Mouse (Mus musculus) bone marrow macrophage, adult 2 months (primary cell): ENCODE results near the gene Senp3.

Experiments
- CTCF ChIP-seq: IDR thresholded peaks from 2 replicates; pipeline ENCODE4 v1.5.1; 2012; ENCODE audit warnings: low read depth, mild to moderate bottlenecking, low read length, moderate library complexity
- POLR2A ChIP-seq: IDR thresholded peaks from 2 replicates; pipeline ENCODE4 v1.6.1; 2012; ENCODE audit warnings: mild to moderate bottlenecking, low read depth, low read length, borderline replicate concordance

- 0 out of 2 replicates have a peak, but pooled peaks have one; percentile 5 for TF ChIP-seq POLR2A
- TF ChIP-seq CTCF: no peak
Measured at GRCm38 (mm10) chr11:69689891-69690290, 8.0 kb upstream of the Senp3 start.
